Mouse (Mus musculus): ENCODE measurements around the gene Sox11.

GRCm38 (mm10) chr12:27336801-27337200, 5.6 kb downstream of the Sox11 start:
- no peak for TF ChIP-seq POLR2A (IDR thresholded peaks at IDR 0.05; ENCODE audit: insufficient read depth, low read length)
- TF ChIP-seq CTCF (IDR thresholded peaks at IDR 0.05; ENCODE audit: low read depth, low read length): no peak

All from ES-Bruce4 (cell line).